Mouse (Mus musculus): ENCODE measurements around the gene Slc9a3r2. TPM values are rescaled to one million over a fixed set of nuclear protein-coding genes. Genes with fewer than 3 reads are reported as not detected.
A peak's percentile ranks its signal among the peaks of the same experiment; 100 is the strongest.

Gene Slc9a3r2
- polyA plus RNA-seq, 1 experiment from 2014 or later = not detected

- Histone ChIP-seq H3K36me3 (ENCODE audit: inconsistent target) (no peaks in the 10 kb centered on the region), H3K79me2 (ENCODE audit: inconsistent target) (no peaks in the 10 kb centered on the region), H3K27ac (no peak overlapping the region), H3K4me3 (ENCODE audit: inconsistent target) (no peak overlapping the region)
- 91% methylated on average over 5 of the region's 5 CpGs for WGBS (ENCODE audit: missing documents)
Observed at GRCm38 (mm10) chr17:24636781-24637481, 13.2 kb downstream of the Slc9a3r2 start.

DNA sequence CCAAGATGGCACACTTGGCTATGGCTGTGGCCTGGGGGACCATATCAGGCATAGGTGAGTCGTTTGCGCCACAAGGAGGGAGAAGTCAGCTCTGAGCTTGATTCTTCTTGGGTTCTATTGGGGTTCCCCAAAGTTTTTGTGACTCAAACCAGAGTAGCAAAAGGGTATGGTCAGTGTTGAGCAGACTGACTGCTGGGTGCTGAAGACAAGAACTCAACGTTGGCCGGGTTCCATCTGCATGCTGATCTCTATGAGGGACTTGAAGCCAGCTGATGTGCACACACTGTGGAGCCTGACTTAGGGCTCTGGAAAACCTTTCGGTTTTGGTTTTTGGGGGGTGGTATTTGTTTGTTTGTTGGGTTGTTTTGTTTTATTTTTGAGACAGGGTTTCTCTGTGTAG is 14.4 kb downstream of the Slc9a3r2 start:
- 92% methylated on average over 5 of the region's 5 CpGs for WGBS (ENCODE audit: missing documents)
- Histone ChIP-seq H3K27ac (no peak overlapping the region), H3K4me3 (ENCODE audit: inconsistent target) (no peak overlapping the region), H3K79me2 (ENCODE audit: inconsistent target) (no peaks in the 10 kb centered on the region), H3K36me3 (ENCODE audit: inconsistent target) (peaks cover 1% of the 10 kb centered on the region; the same call in 1 of the 2 replicates)

DNA sequence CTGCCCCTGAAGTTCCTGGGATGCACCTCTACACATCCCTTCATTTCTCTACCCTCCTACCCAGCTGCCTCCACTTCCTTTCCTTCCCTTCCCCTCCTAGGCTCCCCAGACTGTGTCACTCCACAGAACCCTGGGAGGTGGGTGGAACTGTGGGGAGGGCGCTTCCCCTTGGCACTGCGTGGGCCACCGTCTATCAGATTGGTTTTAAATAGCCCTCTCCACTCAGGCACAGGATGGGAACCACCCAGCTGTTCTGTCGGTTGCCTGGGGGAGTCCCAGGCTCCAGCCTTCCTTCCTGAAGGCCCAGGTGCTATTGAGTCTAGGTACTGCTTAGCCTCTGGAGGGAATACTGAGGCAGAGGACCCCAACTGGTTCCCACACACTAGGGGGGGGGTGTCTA is 15.1 kb downstream of the Slc9a3r2 start:
- peaks cover 8% of the 10 kb centered on the region for H3K36me3 ChIP-seq (ENCODE audit: inconsistent target)
- WGBS (ENCODE audit: missing documents) = 53% methylated on average over 4 of the region's 4 CpGs
- H3K27ac ChIP-seq = no peak overlapping the region
- no peaks in the 10 kb centered on the region for H3K79me2 ChIP-seq (ENCODE audit: inconsistent target)
- no peak overlapping the region for H3K4me3 ChIP-seq (ENCODE audit: inconsistent target)

GRCm38 (mm10) chr17:24633831-24634230 is 16.3 kb downstream of the Slc9a3r2 start:
- no peaks in the 10 kb centered on the region for H3K79me2 ChIP-seq (ENCODE audit: inconsistent target)
- H3K36me3 ChIP-seq (ENCODE audit: inconsistent target) = peaks cover 20% of the 10 kb centered on the region
- 89% methylated on average over 11 of the region's 11 CpGs for WGBS (ENCODE audit: missing documents)
- no peak overlapping the region for H3K27ac ChIP-seq
- no peak overlapping the region for H3K4me3 ChIP-seq (ENCODE audit: inconsistent target)

GRCm38 (mm10) chr17:24632813-24633449 is 17.2 kb downstream of the Slc9a3r2 start:
- H3K27ac ChIP-seq = 0 out of 2 replicates have a peak overlapping the region, but pooled peaks have one; percentile 1
- H3K36me3 ChIP-seq (ENCODE audit: inconsistent target) = peaks cover 24% of the 10 kb centered on the region
- H3K79me2 ChIP-seq (ENCODE audit: inconsistent target) = no peaks in the 10 kb centered on the region
- 18% methylated on average over 22 of the region's 22 CpGs for WGBS (ENCODE audit: missing documents)
- peak overlapping the region; percentile 69 for H3K4me3 ChIP-seq (ENCODE audit: inconsistent target)

GRCm38 (mm10) chr17:24632167-24632812 is 17.8 kb downstream of the Slc9a3r2 start, which contains the start of the genes Tsc2 and Nthl1:
Gene Tsc2 (minus strand): TSS chr17:24632630.
Gene Nthl1 (plus strand): TSS chr17:24632680.
- under 1% methylated on average over 51 of the region's 51 CpGs for WGBS (ENCODE audit: missing documents)
- peak within 1 kb of the TSS; percentile 69 for H3K4me3 ChIP-seq (ENCODE audit: inconsistent target)
- peaks cover 30% of the 10 kb centered on the region for H3K36me3 ChIP-seq (ENCODE audit: inconsistent target)
- H3K27ac ChIP-seq = 0 out of 2 replicates have a peak within 1 kb of the TSS, but pooled peaks have one; percentile 1
- H3K79me2 ChIP-seq (ENCODE audit: inconsistent target) = no peaks in the 10 kb centered on the region

DNA sequence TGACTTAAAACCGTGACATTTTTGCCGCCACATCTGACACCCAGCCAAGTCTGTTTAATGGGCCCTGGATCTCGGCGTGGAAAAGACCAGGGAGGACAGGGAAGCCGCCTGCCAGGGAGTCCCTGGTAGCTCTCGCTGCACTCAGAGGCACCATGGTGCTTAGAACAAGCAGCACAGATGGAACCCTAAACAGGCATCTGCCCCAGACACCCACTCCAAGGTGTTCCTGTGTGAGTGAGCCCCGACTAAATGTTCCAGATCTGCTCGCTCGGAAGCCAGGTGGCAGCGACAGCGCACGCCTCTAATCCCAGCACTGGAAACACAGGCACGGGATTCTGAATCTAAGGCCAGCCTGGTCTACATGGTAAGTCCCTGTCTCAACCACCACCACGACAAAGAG is 20.1 kb downstream of the Slc9a3r2 start:
- H3K36me3 ChIP-seq (ENCODE audit: inconsistent target) = peaks cover 48% of the 10 kb centered on the region
- no peak overlapping the region for H3K27ac ChIP-seq
- no peak overlapping the region for H3K4me3 ChIP-seq (ENCODE audit: inconsistent target)
- H3K79me2 ChIP-seq (ENCODE audit: inconsistent target) = no peaks in the 10 kb centered on the region
- WGBS (ENCODE audit: missing documents) = 94% methylated on average over 14 of the region's 14 CpGs

DNA sequence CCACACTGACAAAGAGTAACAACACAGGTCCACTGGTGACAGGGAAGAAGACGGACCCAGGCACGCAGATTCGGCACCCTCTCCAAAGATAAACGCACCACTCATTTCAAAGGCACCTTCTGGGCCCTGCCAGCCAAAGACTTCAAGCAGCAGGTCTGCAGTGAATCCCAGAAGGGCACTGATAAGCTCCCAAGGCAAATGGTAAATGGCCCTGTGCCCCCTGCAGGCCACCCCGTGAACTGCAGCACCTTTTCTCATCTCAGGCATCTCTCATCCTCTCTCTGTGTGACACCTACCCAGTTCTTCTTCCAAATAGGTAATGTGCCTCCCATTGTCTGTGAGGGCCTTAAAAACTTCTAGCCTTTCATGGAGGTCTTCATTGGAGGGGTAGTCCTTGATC is 21.5 kb downstream of the Slc9a3r2 start:
- H3K36me3 ChIP-seq (ENCODE audit: inconsistent target) = peaks cover 62% of the 10 kb centered on the region
- H3K4me3 ChIP-seq (ENCODE audit: inconsistent target) = no peak overlapping the region
- 25% methylated on average over 5 of the region's 5 CpGs for WGBS (ENCODE audit: missing documents)
- H3K27ac ChIP-seq = no peak overlapping the region
- H3K79me2 ChIP-seq (ENCODE audit: inconsistent target) = no peaks in the 10 kb centered on the region

GRCm38 (mm10) chr17:24625472-24625871 is 24.7 kb downstream of the Slc9a3r2 start:
- Histone ChIP-seq H3K79me2 (ENCODE audit: inconsistent target) (no peaks in the 10 kb centered on the region), H3K36me3 (ENCODE audit: inconsistent target) (peaks cover 90% of the 10 kb centered on the region), H3K4me3 (ENCODE audit: inconsistent target) (no peak overlapping the region), H3K27ac (no peak overlapping the region)
- WGBS (ENCODE audit: missing documents) = 99% methylated on average over 8 of the region's 8 CpGs

DNA sequence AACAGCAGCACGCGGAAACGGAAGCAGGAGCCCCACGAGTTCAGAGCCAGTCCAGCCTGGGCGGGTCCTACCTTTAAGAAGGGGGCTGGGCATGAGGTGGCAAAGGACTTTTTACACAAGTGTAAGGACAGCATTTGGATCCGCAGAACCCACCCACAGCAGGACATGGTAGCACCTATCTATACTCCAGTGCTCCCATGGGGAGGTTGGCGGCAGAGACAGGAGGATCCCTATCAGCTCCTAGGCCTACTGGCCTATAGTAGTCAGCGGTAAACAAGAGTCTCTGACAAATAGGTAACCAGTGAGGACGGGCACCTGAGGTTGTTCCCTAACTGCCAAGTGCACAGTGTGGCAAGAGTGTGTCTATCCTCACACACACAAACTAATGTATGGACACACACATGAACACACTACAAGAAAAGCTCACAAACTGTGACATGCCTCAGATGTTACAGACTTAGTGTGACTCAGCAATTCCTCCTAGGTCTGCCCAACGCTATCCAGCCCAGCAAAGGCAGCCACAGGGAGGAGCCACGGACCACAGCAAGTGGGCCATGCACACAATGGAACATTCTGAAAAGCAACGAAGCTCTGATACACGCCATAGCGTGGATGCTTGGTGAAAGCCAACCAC is 32.4 kb downstream of the Slc9a3r2 start:
- 61% methylated on average over 14 of the region's 14 CpGs for WGBS (ENCODE audit: missing documents)
- peaks cover 93% of the 10 kb centered on the region for H3K36me3 ChIP-seq (ENCODE audit: inconsistent target)
- no peak overlapping the region for H3K27ac ChIP-seq
- no peak overlapping the region for H3K4me3 ChIP-seq (ENCODE audit: inconsistent target)
- no peaks in the 10 kb centered on the region for H3K79me2 ChIP-seq (ENCODE audit: inconsistent target)

- Histone ChIP-seq H3K79me2 (ENCODE audit: inconsistent target) (no peaks in the 10 kb centered on the region), H3K36me3 (ENCODE audit: inconsistent target) (peaks cover 56% of the 10 kb centered on the region; the same call in 1 of the 2 replicates), H3K4me3 (ENCODE audit: inconsistent target) (no peak overlapping the region), H3K27ac (no peak overlapping the region)
- 7% methylated on average over 2 of the region's 2 CpGs for WGBS (ENCODE audit: missing documents)
Observed at GRCm38 (mm10) chr17:24610711-24611110, 39.4 kb downstream of the Slc9a3r2 start.

DNA sequence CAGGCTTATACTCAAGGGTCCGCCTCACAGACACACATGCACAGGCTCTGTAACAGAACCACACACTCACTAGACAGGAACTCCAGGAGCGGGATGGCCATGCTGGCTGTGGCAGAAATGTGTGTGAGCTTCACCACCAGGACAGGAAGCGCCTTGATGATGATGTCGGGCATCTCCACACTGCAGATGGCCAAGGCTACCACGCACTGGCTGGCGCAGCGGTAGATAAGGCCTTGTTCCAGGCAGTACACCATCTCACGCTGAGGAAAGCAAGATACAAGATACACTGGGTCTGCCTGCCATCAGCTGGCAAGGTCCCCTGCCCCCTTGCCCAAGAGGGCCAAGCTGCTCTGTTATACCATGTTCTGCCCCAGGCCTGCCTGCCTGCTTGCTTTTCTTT is 41.3 kb downstream of the Slc9a3r2 start:
- H3K27ac ChIP-seq = no peak overlapping the region
- no peak overlapping the region for H3K4me3 ChIP-seq (ENCODE audit: inconsistent target)
- peaks cover 46% of the 10 kb centered on the region; the same call in 1 of the 2 replicates for H3K36me3 ChIP-seq (ENCODE audit: inconsistent target)
- WGBS (ENCODE audit: missing documents) = 89% methylated on average over 8 of the region's 8 CpGs
- H3K79me2 ChIP-seq (ENCODE audit: inconsistent target) = no peaks in the 10 kb centered on the region

DNA sequence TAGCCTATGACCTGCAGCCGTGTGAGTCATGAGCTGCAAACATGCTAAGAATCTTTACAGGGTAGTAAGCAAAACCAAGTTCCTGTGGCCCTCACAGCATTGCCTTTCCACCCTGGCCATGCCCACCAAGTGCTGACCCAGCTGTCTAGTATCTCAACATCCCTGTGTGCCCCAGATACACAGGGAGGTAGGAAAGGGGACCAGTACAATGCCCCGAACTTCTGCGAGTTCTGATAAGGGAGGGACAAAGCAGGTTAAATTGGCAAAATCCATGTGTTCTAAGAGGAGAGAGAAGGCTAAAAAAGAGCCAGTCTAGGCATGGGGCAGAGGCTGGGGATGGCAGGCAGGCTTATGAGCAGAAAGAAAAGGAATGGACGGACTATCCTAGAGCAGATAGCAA is 41.8 kb downstream of the Slc9a3r2 start:
- Histone ChIP-seq H3K4me3 (ENCODE audit: inconsistent target) (no peak overlapping the region), H3K27ac (no peak overlapping the region), H3K79me2 (ENCODE audit: inconsistent target) (no peaks in the 10 kb centered on the region), H3K36me3 (ENCODE audit: inconsistent target) (peaks cover 41% of the 10 kb centered on the region; the same call in 1 of the 2 replicates)
- 92% methylated on average over 4 of the region's 4 CpGs for WGBS (ENCODE audit: missing documents)

- Histone ChIP-seq H3K79me2 (ENCODE audit: inconsistent target) (no peaks in the 10 kb centered on the region), H3K4me3 (ENCODE audit: inconsistent target) (no peak overlapping the region), H3K27ac (no peak overlapping the region), H3K36me3 (ENCODE audit: inconsistent target) (peaks cover 58% of the 10 kb centered on the region)
- 100% methylated on average over 3 of the region's 3 CpGs for WGBS (ENCODE audit: missing documents)
Observed at GRCm38 (mm10) chr17:24604557-24604956, 45.6 kb downstream of the Slc9a3r2 start.

Data from macrophage (primary cell).